Mouse (Mus musculus): ENCODE data around the gene Cep128.

- TF ChIP-seq POLR2A (IDR thresholded peaks at IDR 0.05; ENCODE audit: control insufficient read depth, low read depth, low read length) (no peak), CTCF (IDR thresholded peaks at IDR 0.05; ENCODE audit: control insufficient read depth, insufficient read depth, insufficient replicate concordance, low read depth, low read length) (no peak)
Observed at GRCm38 (mm10) chr12:91062681-91063080, 321.5 kb downstream of the Cep128 start.
